Mouse (Mus musculus) liver, postnatal 0 days (tissue): ENCODE data around the gene Eif3d.

ENCODE experiments used
- CTCF ChIP-seq: sonication (generic); IDR thresholded peaks from 2 replicates; pipeline ENCODE4 v1.5.1; 2016; ENCODE audit warnings: antibody characterized with exemption, low read depth
- EP300 ChIP-seq: IDR thresholded peaks from 2 replicates; pipeline ENCODE4 v1.6.1; 2016; ENCODE audit warnings: antibody characterized with exemption, low read depth, mild to moderate bottlenecking

DNA sequence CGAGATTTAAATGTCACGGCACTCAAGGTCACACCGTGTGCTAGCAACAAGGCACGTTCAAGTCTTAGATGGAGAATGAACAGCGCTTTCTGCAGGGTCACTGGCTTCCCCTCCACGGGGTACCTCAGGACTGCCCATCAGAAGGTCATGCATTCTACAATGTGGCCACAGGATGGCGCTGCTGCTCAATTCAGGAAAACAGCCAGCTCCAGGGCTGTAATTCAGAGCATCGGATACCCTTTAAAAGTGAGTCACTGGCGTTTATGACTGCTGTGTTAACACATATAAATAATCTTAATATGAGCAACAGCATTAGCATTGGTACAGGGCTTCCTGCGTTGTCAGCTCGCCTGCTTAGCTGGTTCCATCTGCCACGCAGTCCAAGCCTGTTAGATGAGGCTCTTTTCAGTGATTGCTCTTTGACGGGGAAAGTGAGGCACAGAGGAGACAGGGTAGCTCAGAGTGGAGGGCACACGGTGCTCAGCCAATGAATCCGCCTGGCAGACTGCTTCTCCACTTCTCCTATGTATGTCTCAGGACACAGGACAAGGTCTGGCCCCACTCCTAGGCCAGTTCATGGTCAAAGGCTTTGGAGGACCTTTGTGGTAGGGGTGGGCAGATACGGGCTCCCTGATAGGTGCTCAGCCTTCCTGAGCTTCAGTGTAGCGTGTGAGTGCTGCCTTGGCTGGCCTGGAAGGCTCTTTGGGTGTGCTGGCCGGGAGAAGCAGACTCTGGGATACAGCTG, 11.8 kb upstream of the Eif3d start:
- TF ChIP-seq EP300 (no peak), CTCF (peak; percentile 88)
